Mouse (Mus musculus) brown adipose tissue, adult 24 weeks (tissue): ENCODE results near the gene Eme2. TPM values are rescaled to one million over a fixed set of nuclear protein-coding genes. Genes with fewer than 3 reads are reported as not detected.

Experiments
- H3K27ac ChIP-seq: fragments of 200-500 bp; replicated peaks from 2 replicates; pipeline ENCODE4 v1.5.1; 2012; ENCODE audit warnings: low read depth, mild to moderate bottlenecking, low read length
- H3K4me1 ChIP-seq: fragments of 200-500 bp; 2 replicates; pipeline ENCODE4 v1.6.1; 2012; ENCODE audit warnings: low read length, mixed read lengths; ENCODE audit not compliant: control insufficient read depth, insufficient read depth, insufficient read length
- H3K4me3 ChIP-seq: fragments of 200-500 bp; 2 replicates; pipeline ENCODE4 v1.5.1; 2012; ENCODE audit warnings: low read depth, mild to moderate bottlenecking, low read length, moderate library complexity; ENCODE audit not compliant: insufficient read depth
- polyA plus RNA-seq: library from polyadenylated mRNA; stranded (reverse); fragments of >200 nt; gene quantifications from 2 replicates; pipeline ENCODE4 v1.2.4, GENCODE M21; 2012; ENCODE audit not compliant: missing spikeins, insufficient read depth, insufficient read length

The Eme2 gene
- polyA plus RNA-seq, 1 experiment = 5.9 TPM

GRCm38 (mm10) chr17:24847386-24847785 is 47.5 kb downstream of the Eme2 start:
- no peak overlapping the region for H3K4me3 ChIP-seq
- no peak overlapping the region for H3K27ac ChIP-seq
- H3K4me1 ChIP-seq = no peaks in the 10 kb centered on the region

- Histone ChIP-seq H3K27ac (no peak overlapping the region), H3K4me1 (no peaks in the 10 kb centered on the region), H3K4me3 (no peak overlapping the region)
Observed at GRCm38 (mm10) chr17:24844525-24844924, 50.4 kb downstream of the Eme2 start.

GRCm38 (mm10) chr17:24842631-24843030 is 52.3 kb downstream of the Eme2 start:
- no peaks in the 10 kb centered on the region for H3K4me1 ChIP-seq
- H3K4me3 ChIP-seq = no peak overlapping the region
- no peak overlapping the region for H3K27ac ChIP-seq

GRCm38 (mm10) chr17:24841133-24841532 is 53.8 kb downstream of the Eme2 start:
- no peaks in the 10 kb centered on the region for H3K4me1 ChIP-seq
- no peak overlapping the region for H3K4me3 ChIP-seq
- no peak overlapping the region for H3K27ac ChIP-seq

- no peak overlapping the region for H3K27ac ChIP-seq
- no peaks in the 10 kb centered on the region for H3K4me1 ChIP-seq
- no peak overlapping the region for H3K4me3 ChIP-seq
Observed at GRCm38 (mm10) chr17:24840341-24840740, 54.5 kb downstream of the Eme2 start.

GRCm38 (mm10) chr17:24839842-24840241 is 55.0 kb downstream of the Eme2 start, which contains the start of gene Hagh:
Gene Hagh (plus strand): TSS chr17:24840143.
- Histone ChIP-seq H3K4me3 (no peak within 1 kb of the TSS), H3K27ac (no peak within 1 kb of the TSS), H3K4me1 (no peaks in the 10 kb centered on the region)

Other genes starting within 250 kb of the Eme2 start
- gene Slc9a3r2, start 244.8 kb downstream of the Eme2 start, polyA plus RNA-seq = 20.1 and 32.2 TPM in 2 replicates
- not detected in 2 replicates for gene Npw, start 236.6 kb downstream of the Eme2 start, polyA plus RNA-seq
- gene Zfp598, start 225.4 kb downstream of the Eme2 start, polyA plus RNA-seq = 9.2 and 10.0 TPM in 2 replicates
- gene Syngr3, start 205.1 kb downstream of the Eme2 start, polyA plus RNA-seq = not detected in 2 replicates
- 32.8 and 36.9 TPM in 2 replicates for gene Gfer, start 198.9 kb downstream of the Eme2 start, polyA plus RNA-seq
- 1.1 TPM in 1 of 2 replicates, not detected in the other for gene Noxo1, start 198.9 kb downstream of the Eme2 start, polyA plus RNA-seq
- gene Tbl3, start 187.4 kb downstream of the Eme2 start, polyA plus RNA-seq = 19.9 TPM in 2 replicates
- gene Rnf151, start 177.0 kb downstream of the Eme2 start, polyA plus RNA-seq = not detected in 2 replicates
- 608 and 619 TPM in 2 replicates for gene Rps2, start 177.0 kb downstream of the Eme2 start, polyA plus RNA-seq
- gene Ndufb10, start 170.6 kb downstream of the Eme2 start, polyA plus RNA-seq = 1,098 and 1,103 TPM in 2 replicates
- 4.8 and 10.7 TPM in 2 replicates for gene Rpl3l, start 167.3 kb downstream of the Eme2 start, polyA plus RNA-seq
- 109 and 114 TPM in 2 replicates for gene Msrb1, start 158.4 kb downstream of the Eme2 start, polyA plus RNA-seq
- gene Hs3st6, start 142.1 kb downstream of the Eme2 start, polyA plus RNA-seq = not detected in 2 replicates
- gene Meiob, start 90.8 kb downstream of the Eme2 start, polyA plus RNA-seq = 1.4 and 1.9 TPM in 2 replicates
- gene Hagh, start 54.9 kb downstream of the Eme2 start, polyA plus RNA-seq = 174 and 180 TPM in 2 replicates
- 73.7 and 89.2 TPM in 2 replicates for gene Fahd1, start 44.7 kb downstream of the Eme2 start, polyA plus RNA-seq
- 2.0 and 2.4 TPM in 2 replicates for gene Igfals, start 29.1 kb downstream of the Eme2 start, polyA plus RNA-seq
- 28.7 and 40.4 TPM in 2 replicates for gene Nubp2, start 8.7 kb downstream of the Eme2 start, polyA plus RNA-seq
- 25.6 and 29.9 TPM in 2 replicates for gene Spsb3, start 8.4 kb downstream of the Eme2 start, polyA plus RNA-seq
- gene Mrps34, start within 50 bp of the Eme2 start, polyA plus RNA-seq = 91.7 and 105 TPM in 2 replicates
- gene Nme3, start 1.4 kb upstream of the Eme2 start, polyA plus RNA-seq = 26.0 and 28.7 TPM in 2 replicates
- gene Mapk8ip3, start 41.9 kb upstream of the Eme2 start, polyA plus RNA-seq = 12.0 and 24.2 TPM in 2 replicates
- gene Jpt2, start 65.6 kb upstream of the Eme2 start, polyA plus RNA-seq = 3.0 and 3.4 TPM in 2 replicates
- gene Cramp1l, start 120.7 kb upstream of the Eme2 start, polyA plus RNA-seq = 4.2 and 4.8 TPM in 2 replicates
- gene Ift140, start 121.0 kb upstream of the Eme2 start, polyA plus RNA-seq = 3.8 and 4.1 TPM in 2 replicates
- gene Tmem204, start 188.5 kb upstream of the Eme2 start, polyA plus RNA-seq = 13.1 and 22.6 TPM in 2 replicates
- 10.1 and 12.9 TPM in 2 replicates for gene Telo2, start 220.9 kb upstream of the Eme2 start, polyA plus RNA-seq
- gene Ptx4, start 225.7 kb upstream of the Eme2 start, polyA plus RNA-seq = not detected in 2 replicates
- gene Clcn7, start 238.3 kb upstream of the Eme2 start, polyA plus RNA-seq = 9.6 and 11.5 TPM in 2 replicates